Mouse (Mus musculus): ENCODE data around the gene Tenm2. TPM values are rescaled to one million over a fixed set of nuclear protein-coding genes. Genes with fewer than 3 reads are reported as not detected.

Tenm2 gene
- polyA plus RNA-seq, 1 experiment from 2014 or later: 0.95 TPM

- 17% methylated on average over 4 of the region's 4 CpGs for WGBS
Observed at GRCm38 (mm10) chr11:36000038-36000437, 1235.7 kb downstream of the Tenm2 start.

GRCm38 (mm10) chr11:35998048-35998447, 1237.7 kb downstream of the Tenm2 start:
- no peak overlapping the region for H3K9ac ChIP-seq (ENCODE audit: low read depth, low read length)
- no peak overlapping the region for H3K27ac ChIP-seq (ENCODE audit: low read depth, low read length)
- no peak overlapping the region for H3K4me3 ChIP-seq (ENCODE audit: low read length)
- peaks cover 3% of the 10 kb centered on the region; the same call in 1 of the 2 replicates for H3K27me3 ChIP-seq (ENCODE audit: control insufficient read depth, insufficient read depth, low read length)
- no peaks in the 10 kb centered on the region for H3K36me3 ChIP-seq (ENCODE audit: control insufficient read depth, insufficient read depth, low read length)
- H3K4me2 ChIP-seq (replicated peaks; ENCODE audit: low read depth, low read length): no peak overlapping the region
- no peaks in the 10 kb centered on the region for H3K9me3 ChIP-seq (ENCODE audit: control insufficient read depth, low read length)
- WGBS: 68% methylated on average over 12 of the region's 12 CpGs
- ATAC-seq (ENCODE audit: low FRiP score, low TSS enrichment): no peak
- H3K4me1 ChIP-seq (ENCODE audit: control insufficient read depth, insufficient read depth, low read length): no peaks in the 10 kb centered on the region

More at GRCm38 (mm10) chr11:36000038-36000437, 1235.7 kb downstream of the Tenm2 start:
- Histone ChIP-seq H3K27me3 (ENCODE audit: control insufficient read depth, insufficient read depth, low read length) (peaks cover 7% of the 10 kb centered on the region), H3K9me3 (ENCODE audit: control insufficient read depth, low read length) (no peaks in the 10 kb centered on the region), H3K36me3 (ENCODE audit: control insufficient read depth, insufficient read depth, low read length) (no peaks in the 10 kb centered on the region), H3K27ac (ENCODE audit: low read depth, low read length) (no peak overlapping the region), H3K9ac (ENCODE audit: low read depth, low read length) (no peak overlapping the region), H3K4me1 (ENCODE audit: control insufficient read depth, insufficient read depth, low read length) (no peaks in the 10 kb centered on the region), H3K4me2 (replicated peaks; ENCODE audit: low read depth, low read length) (no peak overlapping the region), H3K4me3 (ENCODE audit: low read length) (no peak overlapping the region)
- ATAC-seq (ENCODE audit: low FRiP score, low TSS enrichment): no peak

GRCm38 (mm10) chr11:35995310-35995709, 1240.5 kb downstream of the Tenm2 start:
- H3K27ac ChIP-seq (ENCODE audit: low read depth, low read length): no peak overlapping the region
- no peak for ATAC-seq (ENCODE audit: low FRiP score, low TSS enrichment)
- no peaks in the 10 kb centered on the region for H3K27me3 ChIP-seq (ENCODE audit: control insufficient read depth, insufficient read depth, low read length)
- no peaks in the 10 kb centered on the region for H3K36me3 ChIP-seq (ENCODE audit: control insufficient read depth, insufficient read depth, low read length)
- H3K9me3 ChIP-seq (ENCODE audit: control insufficient read depth, low read length): no peaks in the 10 kb centered on the region
- no peak overlapping the region for H3K4me3 ChIP-seq (ENCODE audit: low read length)
- no peaks in the 10 kb centered on the region for H3K4me1 ChIP-seq (ENCODE audit: control insufficient read depth, insufficient read depth, low read length)
- no peak overlapping the region for H3K9ac ChIP-seq (ENCODE audit: low read depth, low read length)
- H3K4me2 ChIP-seq (replicated peaks; ENCODE audit: low read depth, low read length): no peak overlapping the region

- H3K9me3 ChIP-seq (ENCODE audit: control insufficient read depth, low read length): no peaks in the 10 kb centered on the region
- no peaks in the 10 kb centered on the region for H3K4me1 ChIP-seq (ENCODE audit: control insufficient read depth, insufficient read depth, low read length)
Observed at GRCm38 (mm10) chr11:35991846-35992245, 1243.9 kb downstream of the Tenm2 start.

GRCm38 (mm10) chr11:35989967-35990366, 1245.8 kb downstream of the Tenm2 start:
- 83% methylated on average over 4 of the region's 4 CpGs for WGBS
- ATAC-seq (ENCODE audit: low FRiP score, low TSS enrichment): no peak
- H3K9ac ChIP-seq (ENCODE audit: low read depth, low read length): no peak overlapping the region

More at GRCm38 (mm10) chr11:35991846-35992245, 1243.9 kb downstream of the Tenm2 start:
- no peak for ATAC-seq (ENCODE audit: low FRiP score, low TSS enrichment)
- no peaks in the 10 kb centered on the region; the same call in 1 of the 2 replicates for H3K27me3 ChIP-seq (ENCODE audit: control insufficient read depth, insufficient read depth, low read length)
- H3K4me2 ChIP-seq (replicated peaks; ENCODE audit: low read depth, low read length): no peak overlapping the region
- 89% methylated on average over 2 of the region's 2 CpGs for WGBS
- H3K36me3 ChIP-seq (ENCODE audit: control insufficient read depth, insufficient read depth, low read length): no peaks in the 10 kb centered on the region
- H3K27ac ChIP-seq (ENCODE audit: low read depth, low read length): no peak overlapping the region
- no peak overlapping the region for H3K4me3 ChIP-seq (ENCODE audit: low read length)
- H3K9ac ChIP-seq (ENCODE audit: low read depth, low read length): no peak overlapping the region

GRCm38 (mm10) chr11:35985841-35986393, 1249.8 kb downstream of the Tenm2 start:
- H3K9me3 ChIP-seq (ENCODE audit: control insufficient read depth, low read length): no peaks in the 10 kb centered on the region
- H3K36me3 ChIP-seq (ENCODE audit: control insufficient read depth, insufficient read depth, low read length): no peaks in the 10 kb centered on the region
- no peak overlapping the region for H3K27ac ChIP-seq (ENCODE audit: low read depth, low read length)
- H3K27me3 ChIP-seq (ENCODE audit: control insufficient read depth, insufficient read depth, low read length): peaks cover 4% of the 10 kb centered on the region
- H3K9ac ChIP-seq (ENCODE audit: low read depth, low read length): no peak overlapping the region; the same call in 1 of the 2 replicates
- peaks cover 10% of the 10 kb centered on the region; the same call in 1 of the 2 replicates for H3K4me1 ChIP-seq (ENCODE audit: control insufficient read depth, insufficient read depth, low read length)
- WGBS: under 1% methylated on average over 19 of the region's 19 CpGs
- peak; percentile 75 for ATAC-seq (ENCODE audit: low FRiP score, low TSS enrichment)
- H3K4me2 ChIP-seq (replicated peaks; ENCODE audit: low read depth, low read length): peak overlapping the region; percentile 48
- H3K4me3 ChIP-seq (ENCODE audit: low read length): peak overlapping the region; percentile 25

More at GRCm38 (mm10) chr11:35989967-35990366, 1245.8 kb downstream of the Tenm2 start:
- Histone ChIP-seq H3K4me3 (ENCODE audit: low read length) (no peak overlapping the region), H3K27me3 (ENCODE audit: control insufficient read depth, insufficient read depth, low read length) (no peaks in the 10 kb centered on the region; the same call in 1 of the 2 replicates), H3K27ac (ENCODE audit: low read depth, low read length) (no peak overlapping the region), H3K4me1 (ENCODE audit: control insufficient read depth, insufficient read depth, low read length) (peaks cover 10% of the 10 kb centered on the region; the same call in 1 of the 2 replicates), H3K9me3 (ENCODE audit: control insufficient read depth, low read length) (no peaks in the 10 kb centered on the region), H3K36me3 (ENCODE audit: control insufficient read depth, insufficient read depth, low read length) (no peaks in the 10 kb centered on the region), H3K4me2 (replicated peaks; ENCODE audit: low read depth, low read length) (no peak overlapping the region)

GRCm38 (mm10) chr11:35982734-35983133, 1253.0 kb downstream of the Tenm2 start:
- Histone ChIP-seq H3K4me2 (replicated peaks; ENCODE audit: low read depth, low read length) (no peak overlapping the region), H3K4me3 (ENCODE audit: low read length) (no peak overlapping the region), H3K9me3 (ENCODE audit: control insufficient read depth, low read length) (no peaks in the 10 kb centered on the region), H3K27me3 (ENCODE audit: control insufficient read depth, insufficient read depth, low read length) (peaks cover 4% of the 10 kb centered on the region), H3K9ac (ENCODE audit: low read depth, low read length) (no peak overlapping the region), H3K36me3 (ENCODE audit: control insufficient read depth, insufficient read depth, low read length) (no peaks in the 10 kb centered on the region), H3K27ac (ENCODE audit: low read depth, low read length) (no peak overlapping the region), H3K4me1 (ENCODE audit: control insufficient read depth, insufficient read depth, low read length) (peaks cover 20% of the 10 kb centered on the region)
- ATAC-seq (ENCODE audit: low FRiP score, low TSS enrichment): no peak
- 78% methylated on average over 3 of the region's 3 CpGs for WGBS

GRCm38 (mm10) chr11:35980411-35980917, 1255.3 kb downstream of the Tenm2 start, which contains the start of gene Wwc1:
Gene Wwc1, minus strand, starts transcription at chr11:35980527.
- peak within 1 kb of the TSS; percentile 90 for H3K4me2 ChIP-seq (replicated peaks; ENCODE audit: low read depth, low read length)
- H3K27ac ChIP-seq (ENCODE audit: low read depth, low read length): peak within 1 kb of the TSS; percentile 43
- peak within 1 kb of the TSS; percentile 70 for H3K4me3 ChIP-seq (ENCODE audit: low read length)
- peaks cover 4% of the 10 kb centered on the region for H3K27me3 ChIP-seq (ENCODE audit: control insufficient read depth, insufficient read depth, low read length)
- H3K9me3 ChIP-seq (ENCODE audit: control insufficient read depth, low read length): no peaks in the 10 kb centered on the region
- peak; percentile 78 for ATAC-seq (ENCODE audit: low FRiP score, low TSS enrichment)
- WGBS: under 1% methylated on average over 38 of the region's 47 CpGs
- H3K9ac ChIP-seq (ENCODE audit: low read depth, low read length): peak within 1 kb of the TSS; percentile 78
- peaks cover 18% of the 10 kb centered on the region for H3K4me1 ChIP-seq (ENCODE audit: control insufficient read depth, insufficient read depth, low read length)
- no peaks in the 10 kb centered on the region for H3K36me3 ChIP-seq (ENCODE audit: control insufficient read depth, insufficient read depth, low read length)

GRCm38 (mm10) chr11:35979733-35980410, 1255.9 kb downstream of the Tenm2 start:
- Histone ChIP-seq H3K27me3 (ENCODE audit: control insufficient read depth, insufficient read depth, low read length) (peaks cover 4% of the 10 kb centered on the region), H3K9me3 (ENCODE audit: control insufficient read depth, low read length) (no peaks in the 10 kb centered on the region), H3K4me1 (ENCODE audit: control insufficient read depth, insufficient read depth, low read length) (peaks cover 16% of the 10 kb centered on the region; the same call in 1 of the 2 replicates), H3K27ac (ENCODE audit: low read depth, low read length) (peak overlapping the region; percentile 43), H3K36me3 (ENCODE audit: control insufficient read depth, insufficient read depth, low read length) (no peaks in the 10 kb centered on the region), H3K4me3 (ENCODE audit: low read length) (peak overlapping the region; percentile 70), H3K4me2 (replicated peaks; ENCODE audit: low read depth, low read length) (peak overlapping the region; percentile 90), H3K9ac (ENCODE audit: low read depth, low read length) (peak overlapping the region; percentile 78)
- peak; percentile 65 for ATAC-seq (ENCODE audit: low FRiP score, low TSS enrichment)
- WGBS: under 1% methylated on average over 45 of the region's 66 CpGs
